Mouse (Mus musculus): ENCODE results near the gene Traf1.

The Traf1 gene

DNA sequence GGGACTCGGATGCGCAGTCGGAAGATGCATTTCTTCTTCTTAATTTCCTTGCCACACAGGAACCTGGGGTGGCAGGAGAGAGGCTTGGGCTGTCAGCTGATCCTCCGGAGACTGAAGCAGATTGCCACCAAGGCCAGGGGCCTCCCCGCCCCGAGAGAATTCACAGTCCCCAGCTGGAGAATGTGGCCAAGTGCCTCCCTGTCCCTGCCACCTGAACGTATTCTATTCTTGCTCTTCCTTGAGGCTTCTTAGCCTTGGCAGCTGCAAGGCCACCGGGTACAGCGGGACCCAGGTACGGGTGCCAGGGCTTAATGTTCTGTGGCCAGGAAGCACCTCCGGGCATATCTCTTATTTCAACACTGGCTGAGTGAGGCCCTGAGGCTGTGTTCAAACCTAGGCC, 61.9 kb downstream of the Traf1 start:
- 89% methylated on average over 11 of the region's 11 CpGs for WGBS

DNA sequence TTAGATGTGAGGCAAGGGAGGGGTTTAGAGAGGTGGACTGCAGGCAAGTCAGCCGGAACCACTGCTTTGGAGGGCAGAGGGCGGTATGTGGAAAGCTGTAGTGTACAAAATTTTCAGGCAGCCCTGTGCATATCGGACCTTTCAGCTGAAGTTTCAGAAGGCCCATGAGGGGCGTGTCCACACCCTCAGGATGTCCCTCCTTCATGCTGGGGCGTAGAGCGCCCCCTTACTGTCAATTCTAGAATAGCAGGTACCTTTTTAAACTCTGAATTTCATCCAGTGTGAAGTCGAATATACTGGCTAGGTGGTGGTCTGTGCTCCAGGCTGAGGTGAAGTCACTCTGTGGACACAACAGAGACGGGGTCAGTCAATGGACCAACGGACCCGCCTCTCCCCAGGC, 63.8 kb downstream of the Traf1 start:
- 30% methylated on average over 10 of the region's 10 CpGs for WGBS

DNA sequence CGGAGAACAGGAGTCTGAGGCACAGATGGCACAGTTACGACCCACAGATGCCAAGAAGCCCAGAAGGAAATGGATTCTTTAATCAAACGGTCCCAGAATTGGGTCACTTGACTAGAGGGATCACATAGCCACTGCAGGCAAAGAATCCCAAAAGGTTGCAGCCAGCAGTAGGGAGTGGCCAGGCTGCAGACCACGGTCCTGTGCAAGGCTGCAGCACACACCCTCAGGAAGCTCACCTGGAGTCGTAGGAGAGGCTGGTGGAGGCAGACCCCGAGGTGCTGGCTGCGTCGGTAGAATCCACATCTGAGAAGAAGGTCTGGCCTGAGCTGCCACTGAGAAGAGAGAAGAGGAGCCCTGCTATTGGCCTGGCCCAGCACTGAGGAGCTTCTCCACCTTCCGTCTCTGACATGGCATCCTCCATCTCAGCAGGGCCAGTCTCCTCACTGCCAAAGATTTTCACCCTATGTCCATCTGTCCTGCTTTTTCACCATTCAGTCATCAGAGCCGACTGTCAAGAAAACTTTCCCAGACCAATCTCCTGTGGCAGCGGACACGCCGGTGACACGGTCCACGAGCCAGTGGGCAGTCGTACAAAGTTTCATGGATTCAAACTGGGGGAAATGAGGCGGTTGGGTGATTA, 64.6 kb downstream of the Traf1 start:
- 84% methylated on average over 17 of the region's 17 CpGs for WGBS

DNA sequence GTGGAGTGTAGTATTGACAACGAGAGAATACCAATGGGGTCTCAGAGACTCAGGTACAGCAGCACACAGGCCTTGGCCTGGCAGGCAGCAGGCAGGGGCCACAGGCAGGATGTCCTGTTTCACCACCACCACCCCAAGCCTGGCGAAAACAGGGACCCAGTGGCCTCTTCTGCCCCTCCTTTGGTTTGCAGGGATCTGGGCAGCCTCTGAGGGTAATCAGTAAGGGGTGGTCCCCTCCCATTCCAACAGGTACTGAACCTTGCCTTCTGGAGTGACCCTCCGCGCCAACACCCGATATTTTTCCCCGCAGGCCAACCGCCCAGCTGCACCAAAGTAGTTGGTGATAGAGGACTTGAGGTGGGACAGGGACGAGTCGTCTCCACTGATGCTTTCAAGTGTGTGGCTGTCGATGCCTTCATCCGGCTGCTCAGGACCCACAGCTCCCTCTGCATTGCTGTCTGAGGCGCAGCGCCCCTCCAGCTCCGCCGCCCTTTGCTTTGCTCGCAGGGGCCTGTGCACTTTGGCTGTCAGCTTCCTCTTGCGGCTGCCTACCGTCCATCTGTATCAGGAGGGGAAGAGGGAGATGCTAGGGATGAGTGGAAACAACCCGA, 66.0 kb downstream of the Traf1 start:
- 91% methylated on average over 19 of the region's 19 CpGs for WGBS

DNA sequence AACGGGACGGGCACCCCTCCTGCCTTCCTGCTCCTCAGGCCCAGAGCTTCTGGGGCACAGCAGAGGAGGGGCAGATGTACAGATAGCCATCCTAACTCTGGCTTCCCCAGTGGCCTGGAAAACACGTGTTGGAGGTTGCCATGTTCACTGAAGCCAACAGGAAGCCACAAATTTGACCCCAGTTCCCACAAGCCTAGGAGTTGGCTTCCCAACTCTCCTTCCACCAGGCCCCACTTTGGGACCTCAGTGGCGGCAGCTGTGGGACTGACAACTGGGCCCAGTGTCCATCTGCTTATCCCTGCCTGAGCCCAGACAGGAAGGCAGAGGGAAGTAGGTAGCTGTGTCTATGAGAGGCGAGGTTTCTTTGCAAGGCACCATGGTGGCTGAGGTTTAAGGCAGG, 67.6 kb downstream of the Traf1 start:
- WGBS, result 87% methylated on average over 5 of the region's 5 CpGs

Data from cerebral cortex, adult 2 months (tissue).